Mouse (Mus musculus) small intestine, adult 2 months (tissue): ENCODE measurements at regions not wholly inside any gene's neighbourhood (a gene's known extent, or its start where the extent isn't known, plus 50 kb on each side); places are given as distances from the start of the nearest gene placed in this dataset.
"Not testable (repeated sequence)": the region's sequence is repeated elsewhere in the genome, so short reads cannot be mapped to it uniquely, and the experiment has no call there.

Source experiments
- CTCF ChIP-seq: fragments of 200-500 bp; IDR thresholded peaks from 2 replicates; pipeline ENCODE4 v1.5.1; 2012; ENCODE audit warnings: low read depth, mild to moderate bottlenecking, control low read depth, inconsistent platforms, low read length, moderate library complexity, mixed read lengths; ENCODE audit not compliant: insufficient replicate concordance, insufficient read length; ENCODE audit errors: extremely low read depth
- POLR2A ChIP-seq: fragments of 200-500 bp; IDR thresholded peaks from 2 replicates; pipeline ENCODE4 v1.6.1; 2012; ENCODE audit warnings: low read depth, mild to moderate bottlenecking, control low read depth, inconsistent platforms, low read length, moderate library complexity

GRCm38 (mm10) chr17:29436484-29436870, 54.1 kb upstream of the Pim1 start:
- not testable (repeated sequence) for TF ChIP-seq CTCF, POLR2A
